Mouse (Mus musculus) intestine, embryonic 14.5 days (tissue): Measurements from ENCODE around the gene Ifnk. TPM values are rescaled to one million over a fixed set of nuclear protein-coding genes. Genes with fewer than 3 reads are reported as not detected.

Experiments used
- ATAC-seq: fragments of 200-750 bp; cut with Nextera tagmentation; replicated peaks from 2 replicates; pipeline ENCODE4 v1.8.0; 2017; ENCODE audit warnings: low read depth, moderate number of reproducible peaks, moderate TSS enrichment, moderate library complexity; ENCODE audit not compliant: low FRiP score, low TSS enrichment
- DNase-seq: peaks from one replicate; pipeline ENCODE4 v3.0.0-alpha.2; 2018; ENCODE audit warnings: low spot score
- H3K27ac ChIP-seq: fragments of 300-500 bp; sonication (generic); 2 replicates; pipeline ENCODE4 v1.5.1; 2014; ENCODE audit warnings: low read depth, mild to moderate bottlenecking, control low read depth
- H3K27me3 ChIP-seq: fragments of 300-500 bp; sonication (generic); replicated peaks from 2 replicates; pipeline ENCODE4 v1.6.1; 2014; ENCODE audit warnings: low read length, control low read depth; ENCODE audit not compliant: control insufficient read depth, insufficient read depth
- H3K36me3 ChIP-seq: fragments of 300-500 bp; sonication (generic); 2 replicates; pipeline ENCODE4 v1.6.1; 2014; ENCODE audit warnings: low read length, control low read depth; ENCODE audit not compliant: control insufficient read depth, insufficient read depth
- H3K4me1 ChIP-seq: fragments of 300-500 bp; sonication (generic); replicated peaks from 2 replicates; pipeline ENCODE4 v1.6.1; 2014; ENCODE audit warnings: low read length, control low read depth, mixed read lengths; ENCODE audit not compliant: control insufficient read depth, insufficient read depth
- H3K4me2 ChIP-seq: fragments of 300-500 bp; sonication (generic); 2 replicates; pipeline ENCODE4 v1.6.1; 2014; ENCODE audit warnings: low read length
- H3K4me3 ChIP-seq: fragments of 300-500 bp; sonication (generic); 2 replicates; pipeline ENCODE4 v1.5.1; 2014; ENCODE audit warnings: low read depth, low read length, control low read depth, mixed read lengths
- H3K9ac ChIP-seq: fragments of 300-500 bp; sonication (generic); 2 replicates; pipeline ENCODE4 v1.6.1; 2014; ENCODE audit warnings: mild to moderate bottlenecking, low read length
- H3K9me3 ChIP-seq: fragments of 300-500 bp; sonication (generic); 2 replicates; pipeline ENCODE4 v1.6.1; 2016; ENCODE audit warnings: low read length, control low read depth; ENCODE audit not compliant: control insufficient read depth
- WGBS: fragments of 180-500 bp; shearing (Covaris S2); extraction: QIAGEN DNeasy Blood & Tissue Kit; methylation state at CpG from one replicate; pipeline ENCODE4 v1.1.7; 2014; 5-methylcytosine and 5-hydroxymethylcytosine counted together
- polyA plus RNA-seq: library from polyadenylated mRNA; unstranded; fragments of >200 nt; fragmentation: Nextera tagmentation; extraction: Ambion mirVana; gene quantifications from 2 replicates; pipeline ENCODE4 v1.2.1, GENCODE M21; 2014

Gene Ifnk
- polyA plus RNA-seq, 1 experiment from 2014 or later = 0.23 TPM

GRCm38 (mm10) chr4:35157815-35158214, 6.0 kb downstream of the Ifnk start:
- Histone ChIP-seq H3K4me2 (peak overlapping the region; percentile 88; the same call in 1 of the 2 replicates), H3K9ac (no peak overlapping the region), H3K9me3 (no peaks in the 10 kb centered on the region), H3K36me3 (no peaks in the 10 kb centered on the region), H3K4me1 (peaks cover 14% of the 10 kb centered on the region; the same call in 1 of the 2 replicates), H3K27me3 (no peaks in the 10 kb centered on the region), H3K27ac (no peak overlapping the region), H3K4me3 (no peak overlapping the region)
- 69% methylated on average over 11 of the region's 11 CpGs for WGBS
- no peak for DNase-seq
- no peak for ATAC-seq

- no peak for DNase-seq
- 0 out of 2 replicates have a peak, but pooled peaks cover 2% of the 10 kb centered on the region for H3K4me1 ChIP-seq
- H3K4me3 ChIP-seq = no peak overlapping the region
- WGBS = 87% methylated on average over 2 of the region's 2 CpGs
- no peak overlapping the region for H3K27ac ChIP-seq
- no peaks in the 10 kb centered on the region for H3K36me3 ChIP-seq
- ATAC-seq = no peak
- no peaks in the 10 kb centered on the region for H3K9me3 ChIP-seq
- no peak overlapping the region for H3K9ac ChIP-seq
- no peaks in the 10 kb centered on the region for H3K27me3 ChIP-seq
- no peak overlapping the region for H3K4me2 ChIP-seq
Measured at GRCm38 (mm10) chr4:35165275-35165674, 13.4 kb downstream of the Ifnk start.

GRCm38 (mm10) chr4:35165947-35166346, 14.1 kb downstream of the Ifnk start:
- H3K4me3 ChIP-seq = no peak overlapping the region
- DNase-seq (no peak), ATAC-seq (peak; percentile 55; the same call in 1 of the 2 replicates)
- H3K27ac ChIP-seq = no peak overlapping the region
- H3K27me3 ChIP-seq = no peaks in the 10 kb centered on the region
- H3K4me1 ChIP-seq = 0 out of 2 replicates have a peak, but pooled peaks cover 4% of the 10 kb centered on the region
- H3K9me3 ChIP-seq = no peaks in the 10 kb centered on the region
- 72% methylated on average over 3 of the region's 3 CpGs for WGBS
- no peak overlapping the region for H3K9ac ChIP-seq
- no peak overlapping the region for H3K4me2 ChIP-seq
- H3K36me3 ChIP-seq = no peaks in the 10 kb centered on the region

GRCm38 (mm10) chr4:35167855-35168254, 16.0 kb downstream of the Ifnk start:
- Histone ChIP-seq H3K9me3 (no peaks in the 10 kb centered on the region), H3K4me3 (no peak overlapping the region), H3K9ac (no peak overlapping the region), H3K4me2 (no peak overlapping the region), H3K27ac (no peak overlapping the region), H3K4me1 (0 out of 2 replicates have a peak, but pooled peaks cover 4% of the 10 kb centered on the region), H3K27me3 (no peaks in the 10 kb centered on the region), H3K36me3 (no peaks in the 10 kb centered on the region)
- DNase-seq = no peak
- no peak for ATAC-seq
- 67% methylated on average over 5 of the region's 5 CpGs for WGBS

GRCm38 (mm10) chr4:35169571-35170125, 17.8 kb downstream of the Ifnk start:
- Histone ChIP-seq H3K4me1 (0 out of 2 replicates have a peak, but pooled peaks cover 4% of the 10 kb centered on the region), H3K4me2 (no peak overlapping the region), H3K27me3 (no peaks in the 10 kb centered on the region), H3K9ac (no peak overlapping the region), H3K4me3 (no peak overlapping the region), H3K9me3 (no peaks in the 10 kb centered on the region), H3K36me3 (no peaks in the 10 kb centered on the region), H3K27ac (no peak overlapping the region)
- ATAC-seq (no peak), DNase-seq (peak; percentile 56)
- 54% methylated on average over 13 of the region's 13 CpGs for WGBS

- Histone ChIP-seq H3K4me3 (no peak overlapping the region), H3K9me3 (no peaks in the 10 kb centered on the region), H3K4me2 (no peak overlapping the region), H3K4me1 (0 out of 2 replicates have a peak, but pooled peaks cover 4% of the 10 kb centered on the region), H3K27me3 (no peaks in the 10 kb centered on the region), H3K27ac (no peak overlapping the region), H3K36me3 (no peaks in the 10 kb centered on the region), H3K9ac (no peak overlapping the region)
- no peak for DNase-seq
- ATAC-seq = no peak
- 90% methylated on average over 2 of the region's 2 CpGs for WGBS
Measured at GRCm38 (mm10) chr4:35172471-35172870, 20.6 kb downstream of the Ifnk start.

DNA sequence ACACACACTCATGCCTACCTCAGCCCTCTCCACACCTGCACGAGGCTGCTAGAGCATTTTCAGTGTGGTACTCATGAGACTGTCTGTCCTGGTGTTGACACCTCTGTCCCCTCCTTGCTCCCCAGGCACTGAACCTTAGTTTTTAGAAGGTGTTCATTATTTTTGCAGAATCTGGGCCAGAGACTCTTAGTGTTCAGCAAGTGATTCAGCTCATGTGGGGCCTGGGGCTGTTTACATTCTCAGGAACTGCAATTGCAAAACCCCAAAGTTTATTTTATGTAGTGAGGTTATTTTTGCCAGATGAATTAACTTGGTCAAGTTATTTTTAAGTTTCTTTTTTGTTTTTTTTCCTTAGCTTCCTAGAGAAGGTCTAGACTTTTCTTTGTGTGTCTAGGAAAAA, 21.7 kb downstream of the Ifnk start:
- H3K4me1 ChIP-seq = 0 out of 2 replicates have a peak, but pooled peaks cover 4% of the 10 kb centered on the region
- no peak for DNase-seq
- no peak overlapping the region for H3K27ac ChIP-seq
- H3K9me3 ChIP-seq = no peaks in the 10 kb centered on the region
- H3K4me3 ChIP-seq = no peak overlapping the region
- no peak for ATAC-seq
- no peak overlapping the region for H3K9ac ChIP-seq
- no peak overlapping the region for H3K4me2 ChIP-seq
- no peaks in the 10 kb centered on the region for H3K36me3 ChIP-seq
- no peaks in the 10 kb centered on the region for H3K27me3 ChIP-seq
- 77% methylated on average over 1 of the region's 1 CpGs for WGBS

GRCm38 (mm10) chr4:35175566-35175965, 23.7 kb downstream of the Ifnk start:
- Histone ChIP-seq H3K27ac (no peak overlapping the region), H3K4me1 (no peaks in the 10 kb centered on the region), H3K27me3 (no peaks in the 10 kb centered on the region), H3K4me3 (no peak overlapping the region), H3K9me3 (no peaks in the 10 kb centered on the region), H3K9ac (no peak overlapping the region), H3K4me2 (no peak overlapping the region), H3K36me3 (no peaks in the 10 kb centered on the region)
- no peak for DNase-seq
- no peak for ATAC-seq
- 83% methylated on average over 2 of the region's 2 CpGs for WGBS
